Comparison of ENCODE assay signal across 40 mouse cellular contexts in the genomic region with DNA sequence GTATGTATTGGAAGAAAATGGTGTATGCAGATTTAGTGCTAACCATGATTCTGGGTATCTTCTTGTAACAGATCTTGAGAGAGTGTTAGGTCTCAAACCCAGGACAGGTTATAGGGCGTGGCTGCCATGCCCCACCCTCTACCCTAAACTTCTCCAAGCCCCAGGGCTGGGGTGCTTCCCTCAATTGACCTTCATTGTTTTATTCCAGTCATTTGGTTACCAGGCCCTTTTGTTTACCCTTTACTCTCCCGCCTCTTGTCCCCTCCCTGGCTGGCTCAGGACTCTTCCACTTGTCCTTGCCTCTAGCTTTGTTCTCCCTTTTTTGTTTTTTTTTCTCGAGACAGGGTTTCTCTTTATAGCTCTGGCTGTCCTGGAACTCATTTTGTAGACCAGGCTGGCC. TPM values are rescaled to one million over a fixed set of nuclear protein-coding genes. Genes with fewer than 3 reads are reported as not detected.
"Had no signal": no experiment of that assay in that cellular context is flagged by ENCODE, and none has a peak within 500 bp of the region (broad histone marks: within the 10 kb centered on the region; RNA-seq: fewer than 3 reads in every experiment).

No protein-coding gene starts in this region.

- H3K4me3 ChIP-seq: heart, embryonic 10.5 days; heart, embryonic 12.5 days; hindbrain, embryonic 10.5 days; hindbrain, embryonic 12.5 days; intestine, embryonic 15.5 days; kidney, embryonic 15.5 days; limb, embryonic 13.5 days; limb, embryonic 15.5 days; liver, embryonic 12.5 days had no signal

- H3K36me3 ChIP-seq: heart, embryonic 10.5 days; heart, embryonic 12.5 days; hindbrain, embryonic 10.5 days; hindbrain, embryonic 12.5 days; intestine, embryonic 15.5 days; kidney, embryonic 15.5 days; limb, embryonic 13.5 days; limb, embryonic 15.5 days; liver, embryonic 12.5 days had no signal

- H3K27ac ChIP-seq: heart, embryonic 10.5 days; hindbrain, embryonic 10.5 days; hindbrain, embryonic 12.5 days; hindbrain, embryonic 14.5 days; intestine, embryonic 15.5 days; kidney, embryonic 15.5 days; kidney, postnatal 0 days; limb, embryonic 13.5 days; limb, embryonic 15.5 days; liver, embryonic 12.5 days; liver, embryonic 14.5 days had no signal

- H3K4me2 ChIP-seq: heart, embryonic 12.5 days; hindbrain, embryonic 12.5 days; hindbrain, embryonic 14.5 days; intestine, embryonic 15.5 days; kidney, embryonic 15.5 days; limb, embryonic 13.5 days; limb, embryonic 15.5 days; liver, embryonic 12.5 days had no signal

- ATAC-seq: hindbrain, embryonic 16.5 days; inflammation-experienced regulatory T-cells, adult 6 months; intestine, embryonic 15.5 days; liver, embryonic 12.5 days had no signal

- H3K27me3 ChIP-seq: heart, embryonic 12.5 days; hindbrain, embryonic 12.5 days; intestine, embryonic 15.5 days; kidney, embryonic 15.5 days; limb, embryonic 13.5 days; limb, embryonic 15.5 days; liver, embryonic 12.5 days had no signal

- H3K4me1 ChIP-seq: heart, embryonic 10.5 days; heart, embryonic 12.5 days; hindbrain, embryonic 10.5 days; hindbrain, embryonic 12.5 days; intestine, embryonic 15.5 days; kidney, embryonic 15.5 days; limb, embryonic 13.5 days; limb, embryonic 15.5 days; liver, embryonic 12.5 days had no signal

- H3K9me3 ChIP-seq: heart, embryonic 10.5 days; heart, embryonic 12.5 days; hindbrain, embryonic 10.5 days; hindbrain, embryonic 12.5 days; intestine, embryonic 15.5 days; kidney, embryonic 15.5 days; limb, embryonic 13.5 days; limb, embryonic 15.5 days; liver, embryonic 12.5 days had no signal

- H3K9ac ChIP-seq: heart, embryonic 12.5 days; hindbrain, embryonic 12.5 days; hindbrain, embryonic 14.5 days; intestine, embryonic 15.5 days; kidney, embryonic 15.5 days; limb, embryonic 13.5 days; limb, embryonic 15.5 days; liver, embryonic 12.5 days; liver, embryonic 14.5 days had no signal

- DNase-seq: gastrocnemius, postnatal 14 days; heart, postnatal 10 days; heart, postnatal 4 days; kidney, adult 11 months; kidney, adult 2 months; kidney, adult 9 months; kidney, postnatal 14 days; kidney, postnatal 36 days; layer of hippocampus, adult 9-11 months; layer of hippocampus, postnatal 36 days; left cerebral cortex, postnatal 4 days; lung, adult 18-20 months had no signal

RNA-seq across cellular contexts. Expression of a gene that starts 45.2 kb away (rescaled TPM):
- total RNA-seq: gastrocnemius, adult 18-20 months; gastrocnemius, adult 8-10 months; gastrocnemius, postnatal 14 days; gastrocnemius, postnatal 4 days; granulocyte monocyte progenitor cell, adult 5-6 weeks; heart, postnatal 10 days; heart, postnatal 25 days; heart, postnatal 4 days; layer of hippocampus, adult 18-20 months; layer of hippocampus, adult 8-10 months; layer of hippocampus, postnatal 14 days; layer of hippocampus, postnatal 36 days; left cerebral cortex, adult 18-20 months; left cerebral cortex, adult 8-10 months; left cerebral cortex, postnatal 10 days; left cerebral cortex, postnatal 25 days; left cerebral cortex, postnatal 4 days had no signal
- polyA plus RNA-seq: heart, embryonic 14.5 days; hindbrain, embryonic 14.5 days; hindbrain, embryonic 16.5 days; inflammation-experienced regulatory T-cells, adult 6 months; liver, adult 2 months had no signal
